Mouse (Mus musculus) CD8-positive naive resting alpha-beta T cell, adult 2 months (primary cell): ENCODE measurements around the gene Zfp455.
"Not testable (repeated sequence)": the region's sequence is repeated elsewhere in the genome, so short reads cannot be mapped to it uniquely, and the experiment has no call there.

Experiments
- DNase-seq, 2 experiments: peaks; one replicate each; pipeline ENCODE4 v3.0.0; 2022; ENCODE audit warnings: low read depth in 2 of 2, low spot score in 2 of 2

The Zfp455 gene

GRCm38 (mm10) chr13:67194340-67194894 lies at the start of gene Zfp455:
Gene Zfp455, plus strand, starts transcription at chr13:67194506.
- DNase-seq, result peak; percentile 11 to 33

GRCm38 (mm10) chr13:67166122-67166521 lies 28.2 kb upstream of the Zfp455 start:
- not testable (repeated sequence) for DNase-seq

- peak; percentile 73 to 76 for DNase-seq
Observed at GRCm38 (mm10) chr13:67172991-67173722, 21.1 kb upstream of the Zfp455 start, which contains the start of gene Rsl1. Gene Rsl1, plus strand, starts transcription at chr13:67173182.

- no peak for DNase-seq
Observed at GRCm38 (mm10) chr13:67173723-67174055, 20.6 kb upstream of the Zfp455 start.

GRCm38 (mm10) chr13:67201656-67202055 lies 7.3 kb downstream of the Zfp455 start:
- no peak for DNase-seq

GRCm38 (mm10) chr13:67214015-67214607 lies 19.8 kb downstream of the Zfp455 start:
- DNase-seq, result peak; percentile 3 to 14
